Mouse (Mus musculus) gastrocnemius, postnatal 10 days (tissue): ENCODE data around the gene Eif4e. TPM values are rescaled to one million over a fixed set of nuclear protein-coding genes. Genes with fewer than 3 reads are reported as not detected.

ENCODE experiments used
- DNase-seq: peaks from one replicate; pipeline ENCODE4 v3.0.0; 2021; ENCODE audit warnings: mixed read lengths
- microRNA-seq, 2 experiments: library from miRNA; unstranded; fragments of <30 nt; microRNA quantifications; one replicate each; pipeline ENCODE4 v1.2.0; 2021
- total RNA-seq, 2 experiments: library from RNA; stranded (reverse); gene quantifications; 2 replicates each; pipeline ENCODE4 v1.2.3; 2021

Eif4e gene
- total RNA-seq, 2 experiments from 2014 or later: 125 to 129 TPM

DNA sequence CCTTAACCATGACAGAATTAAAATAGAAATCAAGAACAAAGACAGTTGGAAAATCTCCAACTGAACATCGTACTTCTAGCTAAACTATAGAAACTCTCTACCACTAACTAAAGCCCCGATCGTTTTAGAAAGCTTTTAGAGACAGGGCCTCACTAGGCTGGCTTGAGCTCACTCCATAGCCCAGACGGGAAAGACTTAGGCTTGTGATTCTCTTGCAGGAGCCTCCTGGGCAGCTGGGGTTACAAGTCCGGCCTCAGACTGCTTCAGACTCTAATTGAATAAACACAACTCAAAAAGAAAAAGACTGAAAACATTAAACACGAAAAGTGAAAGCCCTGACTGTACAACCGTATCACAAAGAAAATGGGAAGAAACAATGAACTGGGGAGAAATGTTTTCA is 60.2 kb downstream of the Eif4e start:
- DNase-seq: no peak

DNA sequence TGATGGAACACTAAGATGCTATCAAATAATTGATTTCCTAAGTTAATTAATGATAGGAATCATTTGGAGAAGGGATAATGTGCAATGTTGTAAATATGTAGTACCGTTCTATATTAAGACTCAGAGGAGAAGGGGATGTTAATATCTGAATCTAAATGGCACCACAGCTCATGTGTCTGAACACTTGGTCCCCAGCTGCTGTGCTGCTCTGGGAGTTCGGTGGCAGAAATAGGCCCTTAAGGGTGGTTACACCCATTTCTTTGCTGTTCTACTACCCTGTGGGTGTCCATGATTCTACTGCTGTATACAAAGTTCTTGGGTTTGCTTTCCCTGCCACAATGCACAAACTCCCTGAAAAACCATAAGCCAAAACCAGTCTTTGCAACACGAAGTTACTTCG is 61.2 kb downstream of the Eif4e start:
- no peak for DNase-seq

DNA sequence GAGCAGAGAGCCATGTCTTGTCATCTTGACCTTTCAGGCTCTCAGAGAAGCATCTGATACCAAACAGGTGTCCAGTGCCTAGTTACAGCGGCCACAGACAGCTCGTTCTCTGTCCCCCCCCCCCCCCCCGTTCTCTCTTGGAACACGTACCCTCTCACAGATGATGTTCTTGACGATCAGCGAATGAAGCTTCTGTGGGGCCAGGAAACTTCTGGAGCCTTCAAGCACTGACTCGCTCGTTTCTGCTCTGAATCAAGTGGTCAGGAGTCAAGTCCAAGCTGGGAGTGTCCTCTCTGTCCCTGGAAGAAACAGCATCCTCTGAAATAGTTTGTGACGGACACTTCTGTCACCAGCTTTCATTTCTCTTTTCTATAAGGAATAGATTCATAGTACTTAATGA is 62.0 kb downstream of the Eif4e start:
- no peak for DNase-seq

DNA sequence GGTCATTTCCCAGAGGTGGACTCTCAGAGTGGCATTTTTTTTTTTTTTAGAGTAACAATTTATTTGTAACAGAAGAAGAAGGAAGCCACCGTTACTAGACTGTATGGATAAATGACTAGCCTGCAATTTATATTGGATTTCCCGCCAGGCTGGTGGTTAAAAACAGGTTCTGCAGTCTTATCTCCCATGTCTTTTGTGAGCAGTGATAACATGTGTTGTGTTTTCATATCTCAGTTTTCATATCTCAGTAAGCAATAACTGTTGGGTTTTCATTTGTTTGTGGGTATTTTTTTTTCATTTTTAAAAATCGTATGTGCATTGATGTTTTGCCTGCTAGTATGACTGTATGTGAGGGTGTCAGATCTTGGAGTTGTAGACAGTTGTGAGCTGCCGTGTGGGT is 65.0 kb downstream of the Eif4e start:
- no peak for DNase-seq

DNA sequence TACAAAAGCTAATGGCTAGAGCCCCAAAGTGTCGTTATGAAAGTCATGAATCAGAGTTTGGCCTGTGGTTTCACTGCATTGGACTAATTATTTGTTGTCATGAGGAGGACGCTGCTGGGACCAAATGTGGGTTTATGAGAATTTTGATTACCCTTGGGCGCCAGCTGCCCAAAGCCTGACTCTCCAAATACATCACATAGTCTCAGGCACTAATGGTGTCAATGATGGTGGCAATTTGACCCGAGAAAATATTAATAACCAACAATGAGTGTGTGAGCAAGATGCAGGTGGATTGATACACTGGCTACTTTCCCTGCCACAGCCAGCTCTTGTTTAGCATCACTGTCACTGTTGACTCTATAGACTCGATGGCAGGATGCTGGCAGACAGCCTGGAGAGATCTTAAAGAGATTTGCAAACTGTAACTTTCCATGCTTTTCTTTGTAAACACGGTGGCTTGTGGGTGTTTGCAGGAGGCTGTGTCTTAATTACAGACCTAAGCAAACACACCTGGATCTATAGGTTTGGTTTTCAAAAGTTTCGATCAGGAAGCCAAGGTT is 65.9 kb downstream of the Eif4e start:
- no peak for DNase-seq

DNA sequence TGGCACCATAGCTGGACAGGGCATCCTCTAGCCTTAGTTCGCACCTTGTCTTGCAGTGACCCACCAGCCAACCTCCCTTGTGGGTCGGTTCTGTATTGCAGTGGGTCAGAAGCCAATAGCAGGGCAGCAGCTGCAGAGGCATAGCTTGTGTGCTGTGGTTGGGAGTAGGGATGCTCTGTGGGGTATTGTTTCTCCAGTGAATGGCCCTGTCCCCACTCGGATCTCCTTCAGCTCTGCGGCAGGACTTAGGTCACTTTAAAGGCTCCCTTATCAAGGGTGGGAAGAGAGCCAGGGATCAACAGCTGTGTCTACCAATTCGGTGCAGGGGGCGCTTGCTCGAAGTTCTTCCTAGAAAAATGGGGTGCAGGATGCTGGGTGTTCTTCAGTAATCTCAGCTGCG is 67.2 kb downstream of the Eif4e start:
- DNase-seq: no peak

DNA sequence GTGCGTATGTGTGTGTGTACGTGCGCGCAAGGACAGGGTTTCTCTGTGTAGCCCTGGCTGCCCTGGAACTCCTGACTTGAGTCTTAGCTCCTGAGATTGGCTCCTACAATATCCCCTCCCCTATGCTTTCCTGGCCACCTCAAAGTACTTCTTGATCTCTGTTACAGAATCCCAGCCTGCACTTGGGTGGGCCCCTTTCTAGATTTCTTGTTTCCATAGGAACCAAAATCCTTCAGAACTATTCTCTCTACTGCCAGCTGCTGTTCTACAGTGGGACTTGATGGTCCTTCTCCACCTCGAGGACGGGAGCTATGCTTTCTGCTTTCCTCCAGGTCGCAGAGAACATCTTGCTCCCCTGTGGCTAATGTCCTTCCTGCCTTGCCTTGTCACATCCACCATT is 67.9 kb downstream of the Eif4e start:
- DNase-seq: no peak

DNA sequence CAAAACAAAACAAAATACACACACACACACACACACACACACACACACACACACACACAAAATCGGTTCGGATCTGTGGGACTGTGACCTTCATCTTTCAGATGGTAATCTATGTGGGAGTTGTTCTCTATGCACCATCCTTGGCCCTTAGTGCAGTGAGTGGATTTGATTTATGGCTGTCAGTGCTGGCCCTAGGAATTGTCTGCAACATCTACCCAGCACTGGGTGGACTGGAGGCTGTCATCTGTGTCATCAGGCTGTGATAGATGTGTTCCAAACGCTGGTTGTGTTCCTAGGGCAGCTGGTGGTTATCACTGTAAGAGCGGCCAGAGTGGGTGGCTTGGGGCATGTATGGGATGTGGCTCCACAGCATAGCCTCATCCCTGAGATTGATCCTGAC is 75.1 kb downstream of the Eif4e start:
- DNase-seq: no peak

DNA sequence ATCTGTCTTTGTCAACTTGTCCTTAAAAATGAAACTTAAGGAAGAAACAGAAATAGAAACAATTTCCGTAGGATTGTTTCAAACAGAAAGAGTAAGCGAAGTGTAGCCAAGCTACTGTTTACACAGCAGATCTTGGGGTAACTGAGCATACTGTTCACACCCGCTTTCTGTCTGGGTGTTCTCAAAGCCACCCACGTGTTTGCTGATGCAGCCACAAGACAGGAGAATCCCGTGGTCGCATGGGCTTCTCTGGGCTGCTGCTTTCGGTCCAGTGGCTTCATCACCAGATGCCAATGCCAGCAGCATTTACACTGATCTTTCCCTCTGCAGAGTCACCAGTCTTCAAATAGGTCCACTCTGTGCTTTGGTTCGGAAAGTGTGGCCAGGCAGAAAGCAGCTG is 79.2 kb downstream of the Eif4e start:
- DNase-seq: no peak

DNA sequence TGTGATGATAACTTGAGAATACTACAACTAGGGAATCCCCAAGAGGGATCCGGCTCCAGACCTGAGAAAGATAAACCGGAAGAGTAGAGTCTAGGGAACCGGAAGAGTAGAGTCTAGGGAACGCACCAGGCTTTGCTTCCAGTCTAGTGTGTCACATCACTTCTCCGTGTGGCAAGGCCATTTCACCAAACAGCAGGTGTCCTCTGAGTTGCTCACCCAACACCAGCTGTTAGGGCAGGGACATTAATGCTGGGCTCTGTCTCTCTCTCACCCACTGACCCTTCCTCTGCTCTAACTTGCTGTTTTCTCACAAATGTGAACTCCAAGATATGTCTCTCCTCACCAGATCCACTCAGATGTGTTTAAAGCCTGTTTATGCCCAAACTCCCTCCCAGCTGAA is 82.7 kb downstream of the Eif4e start:
- no peak for DNase-seq

Small RNA genes within 50 kb of the gene (microRNA-seq; reads per million reads assigned to microRNA genes)
- gene Mir1956: 0 reads per million in 2 experiments

Other genes with a start within 250 kb of the Eif4e start
- gene Adh6a, start 212.9 kb upstream of the Eif4e start, total RNA-seq: not detected
- under 1 TPM in 1 of 2 experiments, not detected in 1; 0.35 TPM for gene Adh6b, start 184.4 kb upstream of the Eif4e start, total RNA-seq
- gene Adh4, start 110.7 kb upstream of the Eif4e start, total RNA-seq: not detected
- gene Adh5, start 83.1 kb upstream of the Eif4e start, total RNA-seq: 10 to 100 TPM; 69.3 to 73.4 TPM
- 10 to 100 TPM; 44.9 to 47.0 TPM for gene Metap1, start 36.7 kb upstream of the Eif4e start, total RNA-seq
- gene Tspan5, start 216.0 kb downstream of the Eif4e start, total RNA-seq: 10 to 100 TPM; 10.6 to 12.1 TPM